Mouse (Mus musculus) gastrocnemius, adult 8-10 months (tissue): ENCODE results near the gene Olfr1055. TPM values are rescaled to one million over a fixed set of nuclear protein-coding genes. Genes with fewer than 3 reads are reported as not detected.
"Not testable (repeated sequence)": the region's sequence is repeated elsewhere in the genome, so short reads cannot be mapped to it uniquely, and the experiment has no call there.

Experiments used
- DNase-seq, 2 experiments: peaks; one replicate each; pipeline ENCODE4 v3.0.0; 2022; ENCODE audit warnings: low spot score in 2 of 2
- total RNA-seq, 4 experiments: library from RNA; stranded (reverse); gene quantifications; 2 replicates each; pipeline ENCODE4 v1.2.4; 2022

Gene Olfr1055
- total RNA-seq: not detected

DNA sequence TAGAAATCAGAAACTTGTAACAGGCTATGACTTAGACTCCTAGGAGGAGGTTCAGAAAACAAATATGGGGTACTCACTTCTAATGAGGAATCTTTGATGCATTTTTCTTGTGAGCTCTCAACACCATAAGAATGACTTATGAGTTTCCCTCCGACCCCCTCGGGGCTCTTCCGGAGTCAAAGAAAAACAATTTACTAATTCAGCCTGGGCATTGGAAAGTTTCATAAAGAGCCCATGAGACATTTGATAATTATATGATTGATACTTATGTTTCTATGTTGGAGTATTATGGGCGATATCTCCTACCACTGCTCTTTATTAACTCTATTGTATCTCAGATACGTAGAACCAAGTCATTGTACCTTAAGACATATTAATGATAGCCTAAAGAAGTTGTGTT is at the start of gene Olfr1055:
Gene Olfr1055 (minus strand): TSS at position 101 of the 400 bp plus-strand sequence.
- DNase-seq: no peak

DNA sequence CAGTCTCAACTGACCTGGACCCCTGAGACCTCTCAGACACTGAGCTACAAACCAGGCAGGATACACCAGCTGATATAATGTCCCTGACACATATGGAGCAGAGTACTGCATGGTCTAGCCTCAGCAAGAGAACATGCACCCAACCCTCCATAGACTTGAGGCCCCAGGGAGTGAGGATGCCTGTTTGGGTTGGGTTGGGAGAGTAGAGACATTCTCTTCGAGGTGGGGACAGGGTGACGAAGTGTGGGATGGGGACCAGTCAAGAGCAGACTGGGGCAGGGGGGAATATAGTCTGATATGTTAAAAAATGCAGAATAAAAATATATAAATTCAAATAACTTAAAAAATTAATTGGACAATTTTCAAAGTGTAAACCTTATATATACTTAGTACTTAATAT is 45.0 kb upstream of the Olfr1055 start:
- no peak for DNase-seq

DNA sequence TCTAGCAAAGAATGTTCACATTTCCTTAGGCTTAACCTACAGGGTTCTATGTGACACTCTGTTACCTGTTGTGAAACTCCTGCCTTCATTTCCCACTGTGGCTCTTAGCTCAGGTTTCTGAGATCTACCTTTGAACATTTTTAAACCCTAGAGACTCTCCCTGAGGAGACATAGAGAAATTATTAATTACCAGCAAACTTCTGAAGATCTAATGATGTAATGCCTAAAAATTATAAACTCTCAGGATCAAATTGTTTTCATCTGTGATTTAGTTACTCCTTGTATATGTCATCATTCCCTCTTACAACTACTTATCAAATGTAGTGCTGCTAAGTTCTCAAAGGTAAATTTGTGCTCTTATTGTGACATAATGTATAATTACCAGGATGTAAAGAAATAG is 38.4 kb upstream of the Olfr1055 start, which contains the start of gene Olfr1058:
Gene Olfr1058 (minus strand): TSS at position 101 of the 400 bp plus-strand sequence.
- DNase-seq: not testable (repeated sequence)

DNA sequence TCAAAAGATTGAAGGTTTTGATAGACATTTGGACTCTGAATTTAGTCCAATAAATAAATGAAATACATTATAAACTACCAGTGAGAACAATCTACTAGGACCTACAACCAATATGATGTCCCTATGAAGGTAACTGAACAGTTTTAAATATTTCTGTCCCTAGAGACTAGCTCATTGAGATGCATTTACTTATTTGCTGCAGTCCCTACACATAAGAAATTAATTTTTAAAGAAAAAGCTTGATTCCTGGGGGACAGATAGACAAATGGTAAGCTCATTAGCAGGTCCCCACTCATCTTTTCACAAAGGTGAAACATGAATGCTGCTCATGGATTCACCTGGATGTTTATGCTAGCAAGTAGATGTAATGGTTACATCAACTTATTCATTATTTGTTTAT is 28.2 kb upstream of the Olfr1055 start, which contains the start of gene Olfr1057:
Gene Olfr1057 (minus strand): TSS at position 101 of the 400 bp plus-strand sequence.
- DNase-seq: no peak

DNA sequence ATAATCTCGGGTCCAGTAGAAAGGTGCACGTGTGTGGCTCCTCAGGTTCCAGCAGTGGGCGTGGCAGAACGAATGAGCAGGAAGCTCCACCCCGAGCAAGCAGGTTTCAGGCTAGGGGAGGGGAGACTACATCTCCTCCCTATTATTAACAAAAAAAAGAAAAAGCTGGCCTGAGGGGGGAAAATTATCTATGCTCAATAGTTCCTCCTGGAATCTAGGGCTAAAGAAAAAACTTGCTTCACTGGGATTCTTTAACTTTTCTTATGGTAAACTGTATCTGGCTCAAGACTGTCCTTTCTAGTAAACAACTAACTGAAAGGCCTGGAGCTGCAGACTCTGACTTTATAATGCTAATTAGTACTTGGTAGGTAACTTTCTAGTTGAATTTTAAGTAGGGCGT is 16.3 kb upstream of the Olfr1055 start:
- not testable (repeated sequence) for DNase-seq

DNA sequence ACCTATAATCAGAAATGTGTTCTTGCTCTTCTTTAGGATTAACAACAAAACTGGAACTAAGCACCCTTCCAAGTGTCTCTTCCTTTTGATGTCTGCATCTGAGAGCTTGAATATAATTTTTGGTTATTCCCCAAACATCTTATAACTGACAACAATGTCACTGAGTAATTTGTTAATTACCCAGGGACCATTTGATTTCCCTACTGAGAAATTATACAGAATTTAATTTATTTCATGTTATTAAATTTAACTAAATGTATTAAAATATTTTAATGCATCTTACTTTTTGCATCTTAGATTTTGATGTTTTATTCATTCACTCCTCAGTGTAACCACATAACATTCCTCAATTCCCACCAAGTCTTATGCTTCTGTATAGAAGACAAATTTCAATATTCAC is 12.3 kb upstream of the Olfr1055 start, which contains the start of gene Olfr1056:
Gene Olfr1056 (minus strand): TSS at position 101 of the 400 bp plus-strand sequence.
- no peak for DNase-seq

DNA sequence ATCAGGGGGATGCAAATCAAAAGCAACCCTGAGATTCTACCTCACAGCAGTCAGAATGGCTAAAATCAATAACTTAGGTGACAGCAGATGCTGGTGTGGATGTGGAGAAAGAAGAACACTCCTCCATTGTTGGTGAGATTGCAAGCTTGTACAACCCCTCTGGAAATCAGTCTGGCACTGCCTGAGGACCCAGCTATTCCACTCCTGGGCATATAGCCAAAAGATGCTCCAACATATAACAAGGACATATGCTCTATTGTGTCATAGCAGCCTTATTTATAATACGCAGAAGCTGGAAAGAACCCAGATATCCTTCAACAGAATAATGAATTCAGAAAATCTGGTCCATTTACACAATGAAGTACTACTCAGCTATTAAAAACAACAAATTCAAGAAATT is 1.7 kb upstream of the Olfr1055 start:
- not testable (repeated sequence) for DNase-seq

DNA sequence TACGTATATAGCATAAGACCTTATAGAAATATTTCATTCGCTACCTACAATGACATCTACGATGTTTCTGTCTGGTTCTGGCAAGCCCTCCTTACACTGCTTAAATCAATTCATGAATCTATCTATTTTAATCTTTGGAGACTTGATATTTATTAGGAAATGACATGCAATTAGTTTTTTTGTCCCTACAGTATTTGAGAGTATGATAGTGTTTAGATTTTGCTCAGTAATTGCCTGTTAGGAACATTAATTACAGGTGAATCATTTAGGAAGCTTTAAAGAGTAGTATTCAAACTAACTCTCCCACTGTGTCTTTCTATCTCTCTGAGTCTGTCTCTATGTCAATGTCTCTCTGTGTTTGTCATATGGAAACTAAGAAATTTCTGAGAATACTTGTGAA is 14.8 kb downstream of the Olfr1055 start, which contains the start of gene Olfr1054:
Gene Olfr1054 (minus strand): TSS at position 101 of the 400 bp plus-strand sequence.
- no peak for DNase-seq

DNA sequence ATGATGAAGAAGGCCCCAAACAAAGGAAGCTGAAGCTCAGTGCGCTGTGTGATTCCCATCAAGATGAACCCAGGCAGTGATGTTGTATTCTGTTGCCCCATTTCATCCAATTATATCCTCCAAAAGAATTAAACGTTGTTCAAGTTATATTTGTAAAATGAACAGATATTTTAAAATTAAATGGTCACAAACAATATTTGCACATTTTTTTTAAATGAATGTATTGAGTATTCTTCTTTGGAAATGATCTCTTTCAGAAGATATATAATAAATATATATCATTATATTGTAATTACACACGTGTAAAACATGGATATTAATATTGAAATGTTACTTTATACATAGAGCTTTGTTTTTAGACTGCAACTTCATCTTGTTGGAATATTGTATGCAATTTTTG is 34.9 kb downstream of the Olfr1055 start, which contains the start of gene Olfr1053:
Gene Olfr1053 (minus strand): TSS at position 101 of the 400 bp plus-strand sequence.
- no peak for DNase-seq

Other genes starting within 250 kb of the Olfr1055 start
- not detected for gene Olfr1039, start 214.4 kb downstream of the Olfr1055 start, total RNA-seq
- gene Olfr1040, start 203.6 kb downstream of the Olfr1055 start, total RNA-seq: not detected
- not detected for gene Olfr1042, start 188.4 kb downstream of the Olfr1055 start, total RNA-seq
- gene Olfr1043, start 182.8 kb downstream of the Olfr1055 start, total RNA-seq: not detected
- gene Olfr1044, start 172.5 kb downstream of the Olfr1055 start, total RNA-seq: not detected
- gene Olfr52, start 164.6 kb downstream of the Olfr1055 start, total RNA-seq: not detected
- not detected for gene Olfr1045, start 147.3 kb downstream of the Olfr1055 start, total RNA-seq
- gene Olfr1046, start 131.0 kb downstream of the Olfr1055 start, total RNA-seq: not detected
- not detected for gene Olfr1047, start 118.9 kb downstream of the Olfr1055 start, total RNA-seq
- gene Olfr1048, start 110.0 kb downstream of the Olfr1055 start, total RNA-seq: not detected
- gene Olfr1049, start 92.0 kb downstream of the Olfr1055 start, total RNA-seq: not detected
- gene Olfr1051, start 71.2 kb downstream of the Olfr1055 start, total RNA-seq: not detected
- not detected for gene Olfr1052, start 57.8 kb downstream of the Olfr1055 start, total RNA-seq
- gene Olfr1053, start 35.0 kb downstream of the Olfr1055 start, total RNA-seq: not detected
- not detected for gene Olfr1054, start 14.9 kb downstream of the Olfr1055 start, total RNA-seq
- gene Olfr1056, start 12.2 kb upstream of the Olfr1055 start, total RNA-seq: not detected
- gene Olfr1057, start 28.1 kb upstream of the Olfr1055 start, total RNA-seq: not detected
- not detected for gene Olfr1058, start 38.3 kb upstream of the Olfr1055 start, total RNA-seq
- not detected for gene Olfr1061, start 63.8 kb upstream of the Olfr1055 start, total RNA-seq
- gene Olfr1062, start 76.5 kb upstream of the Olfr1055 start, total RNA-seq: not detected
- not detected for gene Olfr1065, start 100.3 kb upstream of the Olfr1055 start, total RNA-seq
- gene Olfr1066, start 106.0 kb upstream of the Olfr1055 start, total RNA-seq: not detected
- gene Olfr228, start 137.1 kb upstream of the Olfr1055 start, total RNA-seq: not detected
- not detected for gene Olfr1076, start 158.2 kb upstream of the Olfr1055 start, total RNA-seq
- gene Olfr1079, start 192.2 kb upstream of the Olfr1055 start, total RNA-seq: not detected
- gene Olfr1080, start 208.0 kb upstream of the Olfr1055 start, total RNA-seq: not detected
- gene Olfr1082, start 248.7 kb upstream of the Olfr1055 start, total RNA-seq: not detected